Mouse (Mus musculus): ENCODE data around the gene Etfbkmt. TPM values are rescaled to one million over a fixed set of nuclear protein-coding genes. Genes with fewer than 3 reads are reported as not detected.
"Not testable (repeated sequence)": the region's sequence is repeated elsewhere in the genome, so short reads cannot be mapped to it uniquely, and the experiment has no call there.

Etfbkmt gene
- polyA plus RNA-seq, 2 experiments: 10.4 to 15.0 TPM

DNA sequence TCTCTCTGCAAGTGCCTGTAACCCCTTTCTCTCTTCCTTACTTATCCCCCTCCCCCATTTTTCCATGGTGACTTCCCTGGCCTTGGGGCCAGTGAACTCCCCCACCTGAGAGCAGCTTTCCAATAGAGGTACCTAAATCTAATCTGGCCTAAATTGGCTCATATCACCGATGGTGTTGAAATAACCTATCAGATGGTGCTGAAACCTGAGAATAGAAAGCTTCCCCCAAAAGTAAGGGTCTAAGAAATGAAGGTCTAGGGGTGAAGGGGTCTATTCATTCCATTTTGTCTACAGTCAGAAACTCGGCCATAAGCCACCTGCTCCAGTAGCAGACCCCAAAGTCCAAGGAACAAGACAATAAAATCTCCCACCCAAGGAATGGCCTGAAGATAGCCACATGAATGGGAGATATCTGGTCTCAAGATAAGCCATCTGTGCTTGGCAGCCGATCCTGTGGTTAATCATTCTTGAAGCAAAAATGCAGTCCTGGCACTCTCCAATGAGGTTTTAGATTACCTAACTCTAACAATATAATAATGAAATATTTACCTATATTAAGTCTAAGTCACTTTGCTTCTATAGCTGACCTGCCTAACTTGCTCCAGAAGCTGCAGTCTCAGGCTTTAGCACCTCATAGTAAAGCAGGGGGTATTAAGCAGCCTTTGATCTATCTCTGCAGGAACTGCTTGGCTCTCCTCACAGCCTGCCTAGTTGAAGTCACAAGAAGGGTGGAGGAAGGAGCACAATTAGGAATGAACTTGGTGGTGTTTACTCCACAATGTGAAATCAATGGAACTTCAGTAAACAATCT is 15.6 kb downstream of the Etfbkmt start:
- Histone ChIP-seq H3K27ac (replicated peaks; ENCODE audit: low read depth, low read length) (no peak overlapping the region), H3K4me1 (ENCODE audit: control insufficient read depth, insufficient read depth, low read length) (no peaks in the 10 kb centered on the region), H3K4me3 (replicated peaks; ENCODE audit: low read length) (no peak overlapping the region), H3K9ac (ENCODE audit: low read depth, low read length, severe bottlenecking) (no peak overlapping the region), H3K27me3 (ENCODE audit: control insufficient read depth, insufficient read depth, low read length) (no peaks in the 10 kb centered on the region), H3K36me3 (ENCODE audit: control insufficient read depth, insufficient read depth, low read length) (peaks cover 25% of the 10 kb centered on the region), H3K9me3 (ENCODE audit: control insufficient read depth, low read length) (no peaks in the 10 kb centered on the region), H3K4me2 (replicated peaks; ENCODE audit: low read depth, low read length, severe bottlenecking) (no peak overlapping the region)
- no peak for ATAC-seq (ENCODE audit: low FRiP score, low read depth)
- WGBS: 56% methylated on average over 3 of the region's 3 CpGs
- no peak for DNase-seq (ENCODE audit: low spot score)
- TF ChIP-seq POLR2A (IDR thresholded peaks at IDR 0.05; ENCODE audit: borderline replicate concordance, extremely low read depth, insufficient read depth, insufficient read length): no peak

DNA sequence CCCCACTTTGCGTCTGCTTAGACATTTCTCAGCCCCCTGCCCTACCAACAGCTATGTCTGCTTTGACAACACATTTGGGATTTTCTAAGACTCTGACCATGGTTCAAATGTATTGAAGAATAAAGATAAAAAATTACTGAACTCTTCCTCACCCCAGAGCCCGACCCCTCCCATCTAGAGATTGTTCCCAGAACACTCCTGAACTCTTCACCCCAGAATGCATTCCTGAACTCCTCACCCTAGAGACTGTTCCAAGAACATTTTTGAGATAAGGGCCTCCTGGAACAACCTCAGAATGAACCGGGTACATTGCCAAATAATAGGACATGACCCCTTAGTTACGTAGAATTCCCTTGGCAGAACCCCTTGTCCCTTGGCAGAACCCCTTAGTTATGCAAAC is 27.4 kb downstream of the Etfbkmt start:
- not testable (repeated sequence) for H3K9me3 ChIP-seq (ENCODE audit: control insufficient read depth, low read length); H3K27ac ChIP-seq (replicated peaks; ENCODE audit: low read depth, low read length); DNase-seq (ENCODE audit: low spot score); H3K4me3 ChIP-seq (replicated peaks; ENCODE audit: low read length); H3K9ac ChIP-seq (ENCODE audit: low read depth, low read length, severe bottlenecking); H3K4me2 ChIP-seq (replicated peaks; ENCODE audit: low read depth, low read length, severe bottlenecking); ATAC-seq (ENCODE audit: low FRiP score, low read depth); H3K4me1 ChIP-seq (ENCODE audit: control insufficient read depth, insufficient read depth, low read length); H3K27me3 ChIP-seq (ENCODE audit: control insufficient read depth, insufficient read depth, low read length)
- peaks cover 40% of the 10 kb centered on the region for H3K36me3 ChIP-seq (ENCODE audit: control insufficient read depth, insufficient read depth, low read length)
- WGBS: 81% methylated on average over 3 of the region's 4 CpGs

GRCm38 (mm10) chr6:149167672-149168071 is 28.0 kb downstream of the Etfbkmt start:
- Histone ChIP-seq H3K9ac (ENCODE audit: low read depth, low read length, severe bottlenecking) (no peak overlapping the region), H3K27me3 (ENCODE audit: control insufficient read depth, insufficient read depth, low read length) (no peaks in the 10 kb centered on the region), H3K27ac (replicated peaks; ENCODE audit: low read depth, low read length) (no peak overlapping the region), H3K4me3 (replicated peaks; ENCODE audit: low read length) (no peak overlapping the region), H3K4me2 (replicated peaks; ENCODE audit: low read depth, low read length, severe bottlenecking) (no peak overlapping the region), H3K4me1 (ENCODE audit: control insufficient read depth, insufficient read depth, low read length) (no peaks in the 10 kb centered on the region), H3K36me3 (ENCODE audit: control insufficient read depth, insufficient read depth, low read length) (peaks cover 39% of the 10 kb centered on the region), H3K9me3 (ENCODE audit: control insufficient read depth, low read length) (no peaks in the 10 kb centered on the region)
- ATAC-seq (ENCODE audit: low FRiP score, low read depth) (no peak), DNase-seq (ENCODE audit: low spot score) (no peak)
- no peak for TF ChIP-seq POLR2A (IDR thresholded peaks at IDR 0.05; ENCODE audit: borderline replicate concordance, extremely low read depth, insufficient read depth, insufficient read length)
- 97% methylated on average over 1 of the region's 1 CpGs for WGBS

DNA sequence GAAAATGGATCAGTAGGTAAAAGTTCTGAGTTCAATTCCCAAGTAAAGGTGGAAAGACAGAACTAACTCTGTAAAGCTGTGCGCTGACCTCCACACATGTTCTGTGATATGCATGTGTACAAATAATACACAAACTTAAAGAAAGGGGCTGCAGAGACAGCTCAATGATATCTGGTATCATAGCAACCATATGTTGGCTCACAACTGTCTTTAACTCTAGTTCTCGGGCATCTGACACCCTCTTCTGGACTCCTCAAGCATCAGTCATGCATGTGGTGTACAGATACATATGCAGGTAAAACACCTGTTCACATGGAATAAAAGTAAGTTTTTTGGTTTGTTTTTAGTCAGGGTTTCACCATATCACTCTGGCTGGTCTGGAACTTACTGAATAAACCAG is 28.8 kb downstream of the Etfbkmt start:
- Histone ChIP-seq H3K27ac (replicated peaks; ENCODE audit: low read depth, low read length) (no peak overlapping the region), H3K9me3 (ENCODE audit: control insufficient read depth, low read length) (no peaks in the 10 kb centered on the region), H3K4me2 (replicated peaks; ENCODE audit: low read depth, low read length, severe bottlenecking) (no peak overlapping the region), H3K4me1 (ENCODE audit: control insufficient read depth, insufficient read depth, low read length) (no peaks in the 10 kb centered on the region), H3K27me3 (ENCODE audit: control insufficient read depth, insufficient read depth, low read length) (no peaks in the 10 kb centered on the region), H3K36me3 (ENCODE audit: control insufficient read depth, insufficient read depth, low read length) (peaks cover 37% of the 10 kb centered on the region), H3K4me3 (replicated peaks; ENCODE audit: low read length) (no peak overlapping the region), H3K9ac (ENCODE audit: low read depth, low read length, severe bottlenecking) (no peak overlapping the region)
- no peak for TF ChIP-seq POLR2A (IDR thresholded peaks at IDR 0.05; ENCODE audit: borderline replicate concordance, extremely low read depth, insufficient read depth, insufficient read length)
- WGBS: 94% methylated on average over 2 of the region's 2 CpGs
- no peak for ATAC-seq (ENCODE audit: low FRiP score, low read depth)
- DNase-seq (ENCODE audit: low spot score): no peak

DNA sequence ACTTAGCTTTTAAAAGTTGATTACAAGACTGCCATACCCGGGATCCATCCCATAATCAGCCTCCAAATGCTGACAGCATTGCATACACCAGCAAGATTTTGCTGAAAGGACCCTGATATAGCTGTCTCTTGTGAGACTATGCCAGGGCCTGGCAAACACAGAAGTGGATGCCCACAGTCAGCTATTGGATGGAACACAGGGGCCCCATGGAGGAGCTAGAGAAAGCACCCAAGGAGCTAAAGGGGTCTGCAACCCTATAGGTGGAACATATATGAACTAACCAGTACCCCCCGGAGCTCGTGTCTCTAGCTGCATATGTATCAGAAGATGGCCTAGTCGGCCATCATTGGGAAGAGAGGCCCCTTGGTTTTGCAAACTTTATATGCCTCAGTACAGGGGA is 30.3 kb downstream of the Etfbkmt start:
- 91% methylated on average over 4 of the region's 4 CpGs for WGBS
- H3K36me3 ChIP-seq (ENCODE audit: control insufficient read depth, insufficient read depth, low read length): peaks cover 35% of the 10 kb centered on the region
- not testable (repeated sequence) for H3K27me3 ChIP-seq (ENCODE audit: control insufficient read depth, insufficient read depth, low read length); H3K4me3 ChIP-seq (replicated peaks; ENCODE audit: low read length); H3K9me3 ChIP-seq (ENCODE audit: control insufficient read depth, low read length); H3K4me1 ChIP-seq (ENCODE audit: control insufficient read depth, insufficient read depth, low read length); H3K9ac ChIP-seq (ENCODE audit: low read depth, low read length, severe bottlenecking); ATAC-seq (ENCODE audit: low FRiP score, low read depth); DNase-seq (ENCODE audit: low spot score); H3K27ac ChIP-seq (replicated peaks; ENCODE audit: low read depth, low read length); H3K4me2 ChIP-seq (replicated peaks; ENCODE audit: low read depth, low read length, severe bottlenecking)
